Comparison of ENCODE assay signal across 9 mouse cellular contexts in genomic region chr2:181483562-181484318, GRCm38 (mm10). TPM values are rescaled to one million over a fixed set of nuclear protein-coding genes. Genes with fewer than 3 reads are reported as not detected.
DNase-seq lines count a peak whose midpoint lies in the region; ATAC-seq lines count a peak whose summit lies in the region.
"Had no signal": no experiment of that assay in that cellular context is flagged by ENCODE, and none has a peak within 500 bp of the region (broad histone marks: within the 10 kb centered on the region; RNA-seq: fewer than 3 reads in every experiment).

No protein-coding gene starts in this region.

- no peaks in the 10 kb centered on the region; the same call in 1 of the 2 replicates for H3K27me3 ChIP-seq in liver, embryonic 12.5 days (replicated peaks)
- no peaks in the 10 kb centered on the region for H3K27me3 ChIP-seq in midbrain, embryonic 13.5 days
- H3K27me3 ChIP-seq: hindbrain, embryonic 15.5 days had no signal

- peak overlapping the region; percentile 41 for H3K4me2 ChIP-seq in liver, embryonic 12.5 days
- H3K4me2 ChIP-seq in midbrain, embryonic 13.5 days (replicated peaks), result no peak overlapping the region
- H3K4me2 ChIP-seq: hindbrain, embryonic 15.5 days had no signal

- peaks cover 52% of the 10 kb centered on the region for H3K4me1 ChIP-seq in liver, embryonic 12.5 days
- H3K4me1 ChIP-seq in midbrain, embryonic 13.5 days (replicated peaks), result no peaks in the 10 kb centered on the region; the same call in 1 of the 2 replicates

- intact Hi-C loops in heart, postnatal 36 days (cut with DNase I), result no loop called here

- no peaks in the 10 kb centered on the region for H3K9me3 ChIP-seq in liver, embryonic 12.5 days (replicated peaks)
- H3K9me3 ChIP-seq in midbrain, embryonic 13.5 days, result no peaks in the 10 kb centered on the region
- H3K9me3 ChIP-seq: hindbrain, embryonic 15.5 days had no signal

- DNase-seq in A20 (ENCODE audit: low read depth, low spot score), result peak; percentile 48
- peak; percentile 54 to 60 for DNase-seq in CD8-positive naive resting alpha-beta T cell, adult 2 months (ENCODE audit: low read depth in 2 of 2, low spot score in 2 of 2)
- DNase-seq in cerebellum, postnatal 14 days, result peak; percentile 83 to 84
- peak; percentile 61 to 77 for DNase-seq in heart, postnatal 36 days
- DNase-seq in retina, postnatal 1 day, result peak; percentile 61
- DNase-seq in urinary bladder, postnatal 14 days (ENCODE audit: low spot score), result no peak

- ATAC-seq in liver, embryonic 12.5 days, result peak; percentile 48; the same call in 1 of the 2 replicates
- no peak for ATAC-seq in midbrain, embryonic 13.5 days

- 23% methylated on average over 7 of the region's 7 CpGs for WGBS in liver, embryonic 12.5 days (ENCODE audit: insufficient replicate concordance)
- WGBS in midbrain, embryonic 13.5 days, result 38% methylated on average over 7 of the region's 7 CpGs

- H3K27ac ChIP-seq in liver, embryonic 12.5 days, result 0 out of 2 replicates have a peak overlapping the region, but pooled peaks have one; percentile 22
- H3K27ac ChIP-seq in midbrain, embryonic 13.5 days, result no peak overlapping the region
- H3K27ac ChIP-seq: hindbrain, embryonic 15.5 days had no signal

- H3K9ac ChIP-seq in liver, embryonic 12.5 days, result no peak overlapping the region
- H3K9ac ChIP-seq in midbrain, embryonic 13.5 days (replicated peaks), result no peak overlapping the region
- H3K9ac ChIP-seq: hindbrain, embryonic 15.5 days had no signal

- H3K36me3 ChIP-seq in liver, embryonic 12.5 days, result no peaks in the 10 kb centered on the region
- H3K36me3 ChIP-seq in midbrain, embryonic 13.5 days, result no peaks in the 10 kb centered on the region
- H3K36me3 ChIP-seq: hindbrain, embryonic 15.5 days had no signal

- H3K4me3 ChIP-seq in liver, embryonic 12.5 days, result 0 out of 2 replicates have a peak overlapping the region, but pooled peaks have one; percentile 2
- no peak overlapping the region for H3K4me3 ChIP-seq in midbrain, embryonic 13.5 days (replicated peaks)
- H3K4me3 ChIP-seq: hindbrain, embryonic 15.5 days had no signal

RNA-seq across cellular contexts. Expression of gene Abhd16b, which starts 9.3 kb away (rescaled TPM):
- total RNA-seq in heart, postnatal 36 days (2021), result not detected
- 0.12 TPM in 1 of 2 replicates, not detected in the other for polyA plus RNA-seq in liver, embryonic 12.5 days (2016; fragmentation: Nextera tagmentation; extraction: Ambion mirVana)
- polyA plus RNA-seq in midbrain, embryonic 13.5 days (2015; fragmentation: Nextera tagmentation; extraction: Ambion mirVana), result not detected in 2 replicates

RNA-seq across cellular contexts. Expression of gene Tpd52l2, which starts 13.2 kb away (rescaled TPM):
- total RNA-seq in heart, postnatal 36 days (2021), result 10 to 100 TPM; 62.9 to 67.7 TPM
- 93.4 and 95.8 TPM in 2 replicates for polyA plus RNA-seq in liver, embryonic 12.5 days (2016; fragmentation: Nextera tagmentation; extraction: Ambion mirVana)
- 116 and 121 TPM in 2 replicates for polyA plus RNA-seq in midbrain, embryonic 13.5 days (2015; fragmentation: Nextera tagmentation; extraction: Ambion mirVana)

RNA-seq across cellular contexts. Expression of gene Zbtb46, which starts 24.5 kb away (rescaled TPM):
- total RNA-seq in heart, postnatal 36 days (2021), result 10 to 100 TPM; 12.4 to 12.9 TPM
- 15.5 and 16.9 TPM in 2 replicates for polyA plus RNA-seq in liver, embryonic 12.5 days (2016; fragmentation: Nextera tagmentation; extraction: Ambion mirVana)
- 24.1 and 24.3 TPM in 2 replicates for polyA plus RNA-seq in midbrain, embryonic 13.5 days (2015; fragmentation: Nextera tagmentation; extraction: Ambion mirVana)

RNA-seq across cellular contexts. Expression of gene Dnajc5, which starts 36.5 kb away (rescaled TPM):
- 10 to 100 TPM; 58.4 to 68.6 TPM for total RNA-seq in heart, postnatal 36 days (2021)
- 43.6 and 45.0 TPM in 2 replicates for polyA plus RNA-seq in liver, embryonic 12.5 days (2016; fragmentation: Nextera tagmentation; extraction: Ambion mirVana)
- polyA plus RNA-seq in midbrain, embryonic 13.5 days (2015; fragmentation: Nextera tagmentation; extraction: Ambion mirVana), result 198 and 209 TPM in 2 replicates
